Mouse (Mus musculus): ENCODE results near the gene Arpp19.

DNA sequence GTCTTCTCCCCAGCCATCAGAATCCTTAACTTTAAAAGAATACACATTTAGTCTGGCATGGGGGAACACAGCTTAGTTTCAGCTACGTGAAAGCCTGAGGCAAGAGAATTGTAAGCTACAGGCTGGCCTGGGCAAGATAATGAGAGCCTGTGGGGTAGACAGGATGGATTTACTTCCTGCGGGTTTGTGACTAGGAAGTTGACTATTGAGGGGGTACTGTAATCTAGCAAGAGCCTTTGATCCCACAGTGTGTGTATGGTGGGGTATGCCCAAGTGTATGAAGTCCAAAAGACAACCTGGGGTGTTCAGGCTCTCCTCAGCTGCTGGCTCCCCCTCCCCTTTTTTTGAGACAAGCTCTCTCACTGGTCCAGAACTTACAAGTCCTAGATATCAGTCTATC, 41.1 kb upstream of the Arpp19 start:
- TF ChIP-seq CTCF (IDR thresholded peaks at IDR 0.05; ENCODE audit: low read depth) = no peak
- no peak for TF ChIP-seq EP300 (IDR thresholded peaks at IDR 0.05; ENCODE audit: low read depth)
